7 mouse cellular contexts compared by ENCODE assay signal in the genomic region with DNA sequence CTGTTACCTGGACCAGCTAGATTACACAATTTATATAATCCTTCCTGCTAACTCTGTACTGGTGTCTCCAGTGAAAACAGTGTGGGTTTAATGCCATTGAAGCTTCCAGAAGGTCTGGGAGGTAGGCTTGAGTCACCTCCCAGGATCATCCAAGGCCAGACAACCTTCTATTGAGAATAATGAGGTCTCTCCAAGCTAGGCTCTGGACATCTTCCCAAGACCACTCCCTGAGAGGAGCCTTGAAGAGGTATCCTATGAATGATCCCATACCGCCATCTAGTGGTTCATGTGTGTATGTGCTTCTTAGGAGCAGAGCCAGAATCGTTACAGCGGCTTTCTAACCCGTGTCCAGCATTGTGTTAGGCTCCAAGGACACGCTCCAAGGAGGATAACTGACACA. TPM values are rescaled to one million over a fixed set of nuclear protein-coding genes. Genes with fewer than 3 reads are reported as not detected.
DNase-seq lines count a peak whose midpoint lies in the region; ATAC-seq lines count a peak whose summit lies in the region.

No protein-coding gene starts in this region.

- peaks cover 8% of the 10 kb centered on the region for H3K9me3 ChIP-seq in megakaryocyte, embryonic 14.5 days

- peak; percentile 92 for ATAC-seq in common myeloid progenitor, adult 5-6 weeks (replicated peaks; ENCODE audit: low read depth, poor library complexity, severe bottlenecking)
- ATAC-seq in inflammation-experienced regulatory T-cells, adult 6 months, result peak; percentile 85

- H3K4me1 ChIP-seq in megakaryocyte, embryonic 14.5 days, result peaks cover 12% of the 10 kb centered on the region

- peak overlapping the region; percentile 47 for H3K4me3 ChIP-seq in megakaryocyte, embryonic 14.5 days (replicated peaks)

- H3K36me3 ChIP-seq in megakaryocyte, embryonic 14.5 days (replicated peaks; ENCODE audit: low read length), result no peaks in the 10 kb centered on the region

- DNase-seq in adrenal gland, adult (ENCODE audit: inconsistent age in 2 of 2, low spot score in 1 of 2), result peak; percentile 72 to 94
- DNase-seq in gastrocnemius, postnatal 10 days, result peak; percentile 33
- peak; percentile 49 to 60 for DNase-seq in left cerebral cortex, adult 8-10 months (ENCODE audit: low spot score in 2 of 2)
- DNase-seq in right cerebral cortex, postnatal 10 days (ENCODE audit: low spot score in 2 of 2), result peak; percentile 74 to 80

- H3K27me3 ChIP-seq in megakaryocyte, embryonic 14.5 days (replicated peaks), result no peaks in the 10 kb centered on the region

RNA-seq across cellular contexts. Expression of gene Bsdc1, which starts 6.1 kb away (rescaled TPM):
- 23.9 and 26.4 TPM in 2 replicates for total RNA-seq in common myeloid progenitor, adult 5-6 weeks (2017)
- total RNA-seq in gastrocnemius, postnatal 10 days (2021), result 10 to 100 TPM; 24.7 to 32.4 TPM
- polyA plus RNA-seq in inflammation-experienced regulatory T-cells, adult 6 months (2017; shearing (Covaris generic)), result 10 to 100 TPM; 20.2 to 33.8 (median 28.8) TPM
- 10 to 100 TPM; 54.0 to 70.8 (median 55.5) TPM for total RNA-seq in left cerebral cortex, adult 8-10 months (2022)
- 19.2 and 43.3 TPM in 2 replicates for polyA plus RNA-seq in megakaryocyte, embryonic 14.5 days (2012; ENCODE audit: insufficient read depth, low replicate concordance)

RNA-seq across cellular contexts. Expression of gene Zbtb8b, which starts 14.6 kb away (rescaled TPM):
- not detected in 2 replicates for total RNA-seq in common myeloid progenitor, adult 5-6 weeks (2017)
- not detected for total RNA-seq in gastrocnemius, postnatal 10 days (2021)
- not detected for polyA plus RNA-seq in inflammation-experienced regulatory T-cells, adult 6 months (2017; shearing (Covaris generic))
- total RNA-seq in left cerebral cortex, adult 8-10 months (2022), result 1 to 10 TPM; 4.6 to 5.2 (median 4.8) TPM
- not detected in 2 replicates for polyA plus RNA-seq in megakaryocyte, embryonic 14.5 days (2012; ENCODE audit: insufficient read depth, low replicate concordance)

RNA-seq across cellular contexts. Expression of gene Tssk3, which starts 35.6 kb away (rescaled TPM):
- total RNA-seq in common myeloid progenitor, adult 5-6 weeks (2017), result not detected in 2 replicates
- not detected for total RNA-seq in gastrocnemius, postnatal 10 days (2021)
- polyA plus RNA-seq in inflammation-experienced regulatory T-cells, adult 6 months (2017; shearing (Covaris generic)), result not detected
- under 1 TPM; 0.38 to 0.60 (median 0.46) TPM for total RNA-seq in left cerebral cortex, adult 8-10 months (2022)
- not detected in 2 replicates for polyA plus RNA-seq in megakaryocyte, embryonic 14.5 days (2012; ENCODE audit: insufficient read depth, low replicate concordance)

RNA-seq across cellular contexts. Expression of gene Fam229a, which starts 35.7 kb away (rescaled TPM):
- not detected in 2 replicates for total RNA-seq in common myeloid progenitor, adult 5-6 weeks (2017)
- not detected for total RNA-seq in gastrocnemius, postnatal 10 days (2021)
- polyA plus RNA-seq in inflammation-experienced regulatory T-cells, adult 6 months (2017; shearing (Covaris generic)), result not detected
- total RNA-seq in left cerebral cortex, adult 8-10 months (2022), result not detected
- polyA plus RNA-seq in megakaryocyte, embryonic 14.5 days (2012; ENCODE audit: insufficient read depth, low replicate concordance), result 2.1 TPM in 1 of 2 replicates, not detected in the other

RNA-seq across cellular contexts. Expression of gene Marcksl1, which starts 58.1 kb away (rescaled TPM):
- total RNA-seq in common myeloid progenitor, adult 5-6 weeks (2017), result 80.7 and 93.1 TPM in 2 replicates
- total RNA-seq in gastrocnemius, postnatal 10 days (2021), result 10 to 100 TPM; 24.4 to 31.8 TPM
- polyA plus RNA-seq in inflammation-experienced regulatory T-cells, adult 6 months (2017; shearing (Covaris generic)), result 1 to 10 TPM; 2.7 to 4.9 (median 4.4) TPM
- total RNA-seq in left cerebral cortex, adult 8-10 months (2022), result 10 to 100 TPM; 37.4 to 69.7 (median 61.1) TPM
- 5.0 and 61.7 TPM in 2 replicates for polyA plus RNA-seq in megakaryocyte, embryonic 14.5 days (2012; ENCODE audit: insufficient read depth, low replicate concordance)

Comparison
In these comparisons a context has a peak if more than half of its experiments do, and no peak if none do; other contexts are left out.
1. Peak in every context shown above with its lines: DNase-seq, ATAC-seq and H3K4me3 ChIP-seq.
2. DNase-seq: peak in every context shown above with its lines; median percentile 83 in adrenal gland, adult; 77 in right cerebral cortex, postnatal 10 days; 54 in left cerebral cortex, adult 8-10 months; 33 in gastrocnemius, postnatal 10 days.